Mouse (Mus musculus) liver, embryonic 15.5 days (tissue): ENCODE results near the gene March10. TPM values are rescaled to one million over a fixed set of nuclear protein-coding genes. Genes with fewer than 3 reads are reported as not detected.

Experiments used
- ATAC-seq: fragments of 200-750 bp; cut with Nextera tagmentation; 2 replicates; pipeline ENCODE4 v1.8.0; 2017; ENCODE audit warnings: moderate number of reproducible peaks, mild to moderate bottlenecking, moderate library complexity; ENCODE audit not compliant: insufficient read depth
- H3K27ac ChIP-seq: fragments of 300-500 bp; sonication (generic); replicated peaks from 2 replicates; pipeline ENCODE4 v1.5.1; 2015; ENCODE audit warnings: mild to moderate bottlenecking, inconsistent platforms
- H3K27me3 ChIP-seq: fragments of 300-500 bp; sonication (generic); 2 replicates; pipeline ENCODE4 v1.6.1; 2015; ENCODE audit warnings: mild to moderate bottlenecking, inconsistent platforms
- H3K36me3 ChIP-seq: fragments of 300-500 bp; sonication (generic); replicated peaks from 2 replicates; pipeline ENCODE4 v1.6.1; 2015; ENCODE audit warnings: moderate library complexity, mild to moderate bottlenecking, inconsistent platforms
- H3K4me1 ChIP-seq: fragments of 300-500 bp; sonication (generic); replicated peaks from 2 replicates; pipeline ENCODE4 v1.6.1; 2015; ENCODE audit warnings: inconsistent platforms
- H3K4me2 ChIP-seq: fragments of 300-500 bp; sonication (generic); 2 replicates; pipeline ENCODE4 v1.6.1; 2015; ENCODE audit warnings: moderate library complexity, mild to moderate bottlenecking, inconsistent platforms
- H3K4me3 ChIP-seq: fragments of 300-500 bp; sonication (generic); replicated peaks from 2 replicates; pipeline ENCODE4 v1.5.1; 2015; ENCODE audit warnings: mild to moderate bottlenecking, inconsistent platforms
- H3K9ac ChIP-seq: fragments of 300-500 bp; sonication (generic); 2 replicates; pipeline ENCODE4 v1.6.1; 2015; ENCODE audit warnings: moderate library complexity, mild to moderate bottlenecking, inconsistent platforms
- H3K9me3 ChIP-seq: fragments of 300-500 bp; sonication (generic); replicated peaks from 2 replicates; pipeline ENCODE4 v1.6.1; 2016; ENCODE audit warnings: inconsistent platforms
- WGBS: fragments of 180-500 bp; shearing (Covaris S2); methylation state at CpG from one replicate; pipeline ENCODE4 v1.1.7; 2015; ENCODE audit warnings: mixed read lengths; ENCODE audit not compliant: insufficient replicate concordance; 5-methylcytosine and 5-hydroxymethylcytosine counted together
- polyA plus RNA-seq: library from polyadenylated mRNA; unstranded; fragments of >200 nt; fragmentation: Nextera tagmentation; extraction: Ambion mirVana; gene quantifications from 2 replicates; pipeline ENCODE4 v1.2.1, GENCODE M21; 2015

Gene March10
- polyA plus RNA-seq, 1 experiment from 2014 or later, result not detected

- H3K4me3 ChIP-seq, result no peak overlapping the region
- WGBS, result 57% methylated on average over 12 of the region's 12 CpGs
- H3K4me1 ChIP-seq, result 0 out of 2 replicates have a peak, but pooled peaks cover 2% of the 10 kb centered on the region
- H3K36me3 ChIP-seq, result no peaks in the 10 kb centered on the region
- no peaks in the 10 kb centered on the region for H3K27me3 ChIP-seq
- no peak for ATAC-seq
- H3K27ac ChIP-seq, result no peak overlapping the region
- no peaks in the 10 kb centered on the region for H3K9me3 ChIP-seq
- H3K4me2 ChIP-seq, result no peak overlapping the region
- H3K9ac ChIP-seq, result no peak overlapping the region
These were observed 144.1 kb downstream of the March10 start for GRCm38 (mm10) chr11:105312311-105312942.

- no peak overlapping the region for H3K27ac ChIP-seq
- no peaks in the 10 kb centered on the region for H3K27me3 ChIP-seq
- H3K9ac ChIP-seq, result no peak overlapping the region
- H3K4me2 ChIP-seq, result peak overlapping the region; percentile 32
- no peaks in the 10 kb centered on the region for H3K9me3 ChIP-seq
- 22% methylated on average over 24 of the region's 24 CpGs for WGBS
- no peaks in the 10 kb centered on the region for H3K36me3 ChIP-seq
- H3K4me1 ChIP-seq, result 0 out of 2 replicates have a peak, but pooled peaks cover 2% of the 10 kb centered on the region
- ATAC-seq, result no peak
- H3K4me3 ChIP-seq, result no peak overlapping the region
These were observed 145.1 kb downstream of the March10 start for GRCm38 (mm10) chr11:105311291-105311975.

Other genes with a start within 250 kb of the March10 start
- gene Mrc2, start 164.1 kb downstream of the March10 start, polyA plus RNA-seq, result 0.64 and 0.77 TPM in 2 replicates
- gene Tanc2, start 133.3 kb upstream of the March10 start, polyA plus RNA-seq, result 1.2 and 1.3 TPM in 2 replicates